Mouse (Mus musculus) forebrain, embryonic 12.5 days (tissue): Measurements from ENCODE around the gene Kcnh4. TPM values are rescaled to one million over a fixed set of nuclear protein-coding genes. Genes with fewer than 3 reads are reported as not detected.
A peak's percentile ranks its signal among the peaks of the same experiment; 100 is the strongest.

Source experiments
- ATAC-seq: fragments of 200-750 bp; cut with Nextera tagmentation; 2 replicates; pipeline ENCODE4 v1.8.0; 2017; ENCODE audit warnings: moderate TSS enrichment; ENCODE audit not compliant: low FRiP score
- H3K27ac ChIP-seq: fragments of 300-500 bp; sonication (generic); 2 replicates; pipeline ENCODE4 v1.5.1; 2016; ENCODE audit warnings: mild to moderate bottlenecking
- H3K27me3 ChIP-seq: fragments of 300-500 bp; sonication (generic); 2 replicates; pipeline ENCODE4 v1.6.1; 2016; ENCODE audit warnings: mild to moderate bottlenecking
- H3K36me3 ChIP-seq: fragments of 300-500 bp; sonication (generic); replicated peaks from 2 replicates; pipeline ENCODE4 v1.6.1; 2016; ENCODE audit warnings: mild to moderate bottlenecking
- H3K4me1 ChIP-seq: fragments of 300-500 bp; sonication (generic); 2 replicates; pipeline ENCODE4 v1.6.1; 2016
- H3K4me2 ChIP-seq: fragments of 300-500 bp; sonication (generic); 2 replicates; pipeline ENCODE4 v1.6.1; 2016; ENCODE audit warnings: mild to moderate bottlenecking, moderate library complexity
- H3K4me3 ChIP-seq: fragments of 300-500 bp; sonication (generic); replicated peaks from 2 replicates; pipeline ENCODE4 v1.5.1; 2016; ENCODE audit warnings: mild to moderate bottlenecking
- H3K9ac ChIP-seq: fragments of 300-500 bp; sonication (generic); 2 replicates; pipeline ENCODE4 v1.6.1; 2016; ENCODE audit warnings: mild to moderate bottlenecking
- H3K9me3 ChIP-seq: fragments of 300-500 bp; sonication (generic); 2 replicates; pipeline ENCODE4 v1.6.1; 2016
- WGBS: fragments of 180-500 bp; shearing (Covaris S2); methylation state at CpG from one replicate; pipeline ENCODE4 v1.1.7; 2016; 5-methylcytosine and 5-hydroxymethylcytosine counted together
- polyA plus RNA-seq: library from polyadenylated mRNA; unstranded; fragments of >200 nt; fragmentation: Nextera tagmentation; extraction: Ambion mirVana; gene quantifications from 2 replicates; pipeline ENCODE4 v1.2.1, GENCODE M21; 2016

Gene Kcnh4
- polyA plus RNA-seq, 1 experiment from 2014 or later, result 4.4 TPM

GRCm38 (mm10) chr11:100702081-100702851, 57.5 kb downstream of the Kcnh4 start:
- Histone ChIP-seq H3K27me3 (peaks cover 9% of the 10 kb centered on the region; the same call in 1 of the 2 replicates), H3K4me3 (no peak overlapping the region), H3K27ac (no peak overlapping the region), H3K4me1 (peaks cover 6% of the 10 kb centered on the region), H3K36me3 (peaks cover 30% of the 10 kb centered on the region), H3K9me3 (no peaks in the 10 kb centered on the region), H3K4me2 (peak overlapping the region; percentile 29), H3K9ac (no peak overlapping the region)
- 0 out of 2 replicates have a peak, but pooled peaks have one; percentile 20 for ATAC-seq
- WGBS, result 36% methylated on average over 19 of the region's 19 CpGs

- whole genome bisulfite sequencing, result 5% methylated on average over 14 of the region's 14 CpGs
- H3K9ac ChIP-seq, result no peak overlapping the region
- H3K4me3 ChIP-seq, result peak overlapping the region; percentile 5; the same call in 1 of the 2 replicates
- H3K9me3 ChIP-seq, result no peaks in the 10 kb centered on the region
- H3K27me3 ChIP-seq, result peaks cover 9% of the 10 kb centered on the region; the same call in 1 of the 2 replicates
- H3K27ac ChIP-seq, result no peak overlapping the region
- H3K36me3 ChIP-seq, result peaks cover 21% of the 10 kb centered on the region
- H3K4me1 ChIP-seq, result peaks cover 6% of the 10 kb centered on the region
- ATAC-seq, result no peak
- peak overlapping the region; percentile 39 for H3K4me2 ChIP-seq
Observed at GRCm38 (mm10) chr11:100701301-100701700, 58.4 kb downstream of the Kcnh4 start.

- WGBS, result 78% methylated on average over 3 of the region's 3 CpGs
- no peak overlapping the region for H3K4me2 ChIP-seq
- H3K27ac ChIP-seq, result no peak overlapping the region
- no peak overlapping the region for H3K9ac ChIP-seq
- H3K36me3 ChIP-seq, result peaks cover 15% of the 10 kb centered on the region
- no peak overlapping the region for H3K4me3 ChIP-seq
- no peaks in the 10 kb centered on the region for H3K9me3 ChIP-seq
- H3K4me1 ChIP-seq, result peaks cover 6% of the 10 kb centered on the region
- peaks cover 9% of the 10 kb centered on the region; the same call in 1 of the 2 replicates for H3K27me3 ChIP-seq
- no peak for ATAC-seq
Observed at GRCm38 (mm10) chr11:100700710-100701109, 59.0 kb downstream of the Kcnh4 start.

GRCm38 (mm10) chr11:100697921-100698320, 61.8 kb downstream of the Kcnh4 start:
- H3K9ac ChIP-seq, result no peak overlapping the region
- peaks cover 6% of the 10 kb centered on the region for H3K4me1 ChIP-seq

GRCm38 (mm10) chr11:100694926-100695325, 64.8 kb downstream of the Kcnh4 start:
- Histone ChIP-seq H3K4me3 (no peak overlapping the region), H3K9ac (no peak overlapping the region), H3K9me3 (no peaks in the 10 kb centered on the region), H3K27ac (no peak overlapping the region), H3K36me3 (no peaks in the 10 kb centered on the region), H3K4me1 (peaks cover 12% of the 10 kb centered on the region), H3K27me3 (peaks cover 39% of the 10 kb centered on the region), H3K4me2 (no peak overlapping the region)
- WGBS, result 34% methylated on average over 5 of the region's 5 CpGs
- no peak for ATAC-seq

More at GRCm38 (mm10) chr11:100697921-100698320, 61.8 kb downstream of the Kcnh4 start:
- no peak overlapping the region for H3K27ac ChIP-seq
- no peaks in the 10 kb centered on the region for H3K36me3 ChIP-seq
- no peak for ATAC-seq
- no peak overlapping the region for H3K4me3 ChIP-seq
- WGBS, result 78% methylated on average over 7 of the region's 7 CpGs
- H3K4me2 ChIP-seq, result no peak overlapping the region
- H3K27me3 ChIP-seq, result peaks cover 21% of the 10 kb centered on the region
- H3K9me3 ChIP-seq, result no peaks in the 10 kb centered on the region

GRCm38 (mm10) chr11:100693154-100693553, 66.6 kb downstream of the Kcnh4 start:
- Histone ChIP-seq H3K9me3 (no peaks in the 10 kb centered on the region), H3K4me2 (no peak overlapping the region), H3K27me3 (peaks cover 39% of the 10 kb centered on the region), H3K4me1 (peaks cover 12% of the 10 kb centered on the region), H3K4me3 (no peak overlapping the region), H3K9ac (no peak overlapping the region), H3K36me3 (no peaks in the 10 kb centered on the region), H3K27ac (no peak overlapping the region)
- no peak for ATAC-seq
- 36% methylated on average over 5 of the region's 5 CpGs for WGBS

- Histone ChIP-seq H3K27me3 (peaks cover 41% of the 10 kb centered on the region), H3K4me3 (peak within 1 kb of the TSS; percentile 29), H3K4me1 (peaks cover 12% of the 10 kb centered on the region), H3K27ac (no peak within 1 kb of the TSS), H3K9me3 (no peaks in the 10 kb centered on the region), H3K9ac (0 out of 2 replicates have a peak within 1 kb of the TSS, but pooled peaks have one; percentile 25), H3K36me3 (no peaks in the 10 kb centered on the region), H3K4me2 (peak within 1 kb of the TSS; percentile 52)
- ATAC-seq, result no peak
- WGBS, result 2% methylated on average over 23 of the region's 23 CpGs
Observed at GRCm38 (mm10) chr11:100692164-100692616, 67.6 kb downstream of the Kcnh4 start, which contains the start of gene Zfp385c. Zfp385c (minus strand) TSS chr11:100692455.

- no peak overlapping the region for H3K4me2 ChIP-seq
- no peak overlapping the region for H3K27ac ChIP-seq
- no peak overlapping the region for H3K4me3 ChIP-seq
- H3K36me3 ChIP-seq, result no peaks in the 10 kb centered on the region
- peaks cover 44% of the 10 kb centered on the region for H3K27me3 ChIP-seq
- 70% methylated on average over 7 of the region's 7 CpGs for WGBS
- ATAC-seq, result no peak
- no peak overlapping the region for H3K9ac ChIP-seq
- peaks cover 12% of the 10 kb centered on the region for H3K4me1 ChIP-seq
- H3K9me3 ChIP-seq, result no peaks in the 10 kb centered on the region
Observed at GRCm38 (mm10) chr11:100690389-100690788, 69.4 kb downstream of the Kcnh4 start.

Other genes starting within 250 kb of the Kcnh4 start
- gene Acly, start 231.9 kb downstream of the Kcnh4 start, polyA plus RNA-seq, result 320 and 356 TPM in 2 replicates
- gene Ttc25, start 214.3 kb downstream of the Kcnh4 start, polyA plus RNA-seq, result 2.1 and 2.6 TPM in 2 replicates
- gene Cnp, start 185.0 kb downstream of the Kcnh4 start, polyA plus RNA-seq, result 19.4 and 23.4 TPM in 2 replicates
- 87.1 and 90.2 TPM in 2 replicates for gene Nkiras2, start 140.7 kb downstream of the Kcnh4 start, polyA plus RNA-seq
- gene Dnajc7, start 139.8 kb downstream of the Kcnh4 start, polyA plus RNA-seq, result 299 and 310 TPM in 2 replicates
- gene Zfp385c, start 67.5 kb downstream of the Kcnh4 start, polyA plus RNA-seq, result 0.12 and 0.61 TPM in 2 replicates
- 2.1 and 2.6 TPM in 2 replicates for gene Dhx58, start 55.7 kb downstream of the Kcnh4 start, polyA plus RNA-seq
- 65.2 and 65.7 TPM in 2 replicates for gene Kat2a, start 47.5 kb downstream of the Kcnh4 start, polyA plus RNA-seq
- 0.52 TPM in 1 of 2 replicates, not detected in the other for gene Hspb9, start 46.1 kb downstream of the Kcnh4 start, polyA plus RNA-seq
- gene Rab5c, start 21.7 kb downstream of the Kcnh4 start, polyA plus RNA-seq, result 18.2 and 25.2 TPM in 2 replicates
- gene Hcrt, start 3.0 kb upstream of the Kcnh4 start, polyA plus RNA-seq, result 0.36 TPM in 1 of 2 replicates, not detected in the other
- 3.1 and 3.3 TPM in 2 replicates for gene Ghdc, start 11.0 kb upstream of the Kcnh4 start, polyA plus RNA-seq
- 16.6 and 17.3 TPM in 2 replicates for gene Stat5b, start 90.8 kb upstream of the Kcnh4 start, polyA plus RNA-seq
- 1.2 and 1.8 TPM in 2 replicates for gene Stat5a, start 99.4 kb upstream of the Kcnh4 start, polyA plus RNA-seq
- gene Stat3, start 179.6 kb upstream of the Kcnh4 start, polyA plus RNA-seq, result 30.8 and 34.1 TPM in 2 replicates
- 29.9 and 35.6 TPM in 2 replicates for gene Cavin1, start 210.9 kb upstream of the Kcnh4 start, polyA plus RNA-seq
- gene Atp6v0a1, start 249.5 kb upstream of the Kcnh4 start, polyA plus RNA-seq, result 48.9 and 54.9 TPM in 2 replicates